Mouse (Mus musculus) olfactory bulb, adult 2 months (tissue): ENCODE results near the gene Cox8b.

ENCODE experiments used
- CTCF ChIP-seq: fragments of 200-500 bp; IDR thresholded peaks from 2 replicates; pipeline ENCODE4 v1.5.1; 2012; ENCODE audit warnings: low read depth, mild to moderate bottlenecking, low read length, moderate library complexity; ENCODE audit not compliant: insufficient read depth
- POLR2A ChIP-seq: fragments of 200-500 bp; IDR thresholded peaks from 2 replicates; pipeline ENCODE4 v1.6.1; 2012; ENCODE audit warnings: mild to moderate bottlenecking, low read depth, low read length, moderate library complexity; ENCODE audit not compliant: insufficient read depth

DNA sequence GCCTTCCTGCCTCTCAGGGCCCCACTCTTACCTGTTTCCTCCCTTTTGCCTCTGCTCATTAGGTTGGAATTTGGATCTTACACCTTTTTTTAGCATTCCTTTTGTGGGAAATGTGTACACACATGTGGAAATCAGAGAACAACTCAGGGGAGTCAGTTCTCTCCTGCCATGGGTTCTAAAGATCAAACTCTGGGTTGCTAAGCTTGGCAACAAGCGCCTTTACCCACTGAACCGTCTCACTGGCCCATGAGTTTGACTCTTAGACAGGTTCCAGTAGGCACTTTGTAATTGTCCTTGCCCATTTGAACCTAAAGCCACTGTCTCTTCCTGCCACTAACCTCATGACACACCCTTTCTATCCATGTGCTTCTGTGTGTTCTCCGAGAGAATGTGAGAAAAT is 5.6 kb downstream of the Cox8b start:
- TF ChIP-seq CTCF (no peak), POLR2A (no peak)
